Mouse (Mus musculus) midbrain, embryonic 15.5 days (tissue): ENCODE data around the gene Gng2. TPM values are rescaled to one million over a fixed set of nuclear protein-coding genes. Genes with fewer than 3 reads are reported as not detected.

Source experiments
- ATAC-seq: fragments of 200-750 bp; cut with Nextera tagmentation; replicated peaks from 2 replicates; pipeline ENCODE4 v1.8.0; 2017; ENCODE audit warnings: moderate TSS enrichment
- H3K27ac ChIP-seq: fragments of 300-500 bp; sonication (generic); 2 replicates; pipeline ENCODE4 v1.5.1; 2015; ENCODE audit warnings: mild to moderate bottlenecking, inconsistent platforms
- H3K27me3 ChIP-seq: fragments of 300-500 bp; sonication (generic); replicated peaks from 2 replicates; pipeline ENCODE4 v1.6.1; 2015; ENCODE audit warnings: inconsistent platforms
- H3K36me3 ChIP-seq: fragments of 300-500 bp; sonication (generic); replicated peaks from 2 replicates; pipeline ENCODE4 v1.6.1; 2015; ENCODE audit warnings: inconsistent platforms
- H3K4me1 ChIP-seq: fragments of 300-500 bp; sonication (generic); 2 replicates; pipeline ENCODE4 v1.6.1; 2015; ENCODE audit warnings: inconsistent platforms
- H3K4me2 ChIP-seq: fragments of 300-500 bp; sonication (generic); 2 replicates; pipeline ENCODE4 v1.6.1; 2015; ENCODE audit warnings: inconsistent platforms, mild to moderate bottlenecking, moderate library complexity
- H3K4me3 ChIP-seq: fragments of 300-500 bp; sonication (generic); 2 replicates; pipeline ENCODE4 v1.5.1; 2015; ENCODE audit warnings: mild to moderate bottlenecking, inconsistent platforms
- H3K9ac ChIP-seq: fragments of 300-500 bp; sonication (generic); 2 replicates; pipeline ENCODE4 v1.6.1; 2015; ENCODE audit warnings: mild to moderate bottlenecking, inconsistent platforms
- H3K9me3 ChIP-seq: fragments of 300-500 bp; sonication (generic); 2 replicates; pipeline ENCODE4 v1.6.1; 2016; ENCODE audit warnings: inconsistent platforms
- WGBS: fragments of 180-500 bp; shearing (Covaris S2); methylation state at CpG from one replicate; pipeline ENCODE4 v1.1.7; 2015; ENCODE audit warnings: mixed read lengths; 5-methylcytosine and 5-hydroxymethylcytosine counted together
- polyA plus RNA-seq: library from polyadenylated mRNA; unstranded; fragments of >200 nt; fragmentation: Nextera tagmentation; extraction: Ambion mirVana; gene quantifications from 2 replicates; pipeline ENCODE4 v1.2.1, GENCODE M21; 2015

The Gng2 gene
- polyA plus RNA-seq, 1 experiment from 2014 or later: 467 TPM

- Histone ChIP-seq H3K36me3 (peaks cover 11% of the 10 kb centered on the region; the same call in 1 of the 2 replicates), H3K9me3 (no peaks in the 10 kb centered on the region), H3K27ac (no peak overlapping the region), H3K4me3 (no peak overlapping the region), H3K27me3 (no peaks in the 10 kb centered on the region), H3K4me2 (no peak overlapping the region), H3K4me1 (peaks cover 3% of the 10 kb centered on the region; the same call in 1 of the 2 replicates), H3K9ac (no peak overlapping the region)
- no peak for ATAC-seq
- WGBS: 83% methylated on average over 7 of the region's 7 CpGs
Observed at GRCm38 (mm10) chr14:19955077-19955476, 22.4 kb downstream of the Gng2 start.

- Histone ChIP-seq H3K4me2 (no peak overlapping the region), H3K4me1 (peaks cover 3% of the 10 kb centered on the region; the same call in 1 of the 2 replicates), H3K27ac (no peak overlapping the region), H3K4me3 (no peak overlapping the region), H3K36me3 (0 out of 2 replicates have a peak, but pooled peaks cover 6% of the 10 kb centered on the region), H3K9me3 (no peaks in the 10 kb centered on the region), H3K9ac (no peak overlapping the region), H3K27me3 (no peaks in the 10 kb centered on the region)
- WGBS: 88% methylated on average over 4 of the region's 4 CpGs
- no peak for ATAC-seq
Observed at GRCm38 (mm10) chr14:19950812-19951211, 26.6 kb downstream of the Gng2 start.

GRCm38 (mm10) chr14:19949475-19949874 lies 28.0 kb downstream of the Gng2 start:
- ATAC-seq: no peak
- no peak overlapping the region for H3K9ac ChIP-seq
- no peak overlapping the region for H3K4me3 ChIP-seq
- no peaks in the 10 kb centered on the region for H3K36me3 ChIP-seq
- 93% methylated on average over 2 of the region's 2 CpGs for WGBS
- H3K27me3 ChIP-seq: no peaks in the 10 kb centered on the region
- H3K4me2 ChIP-seq: no peak overlapping the region
- no peaks in the 10 kb centered on the region for H3K9me3 ChIP-seq
- peaks cover 11% of the 10 kb centered on the region; the same call in 1 of the 2 replicates for H3K4me1 ChIP-seq
- H3K27ac ChIP-seq: no peak overlapping the region

GRCm38 (mm10) chr14:19946221-19946620 lies 31.2 kb downstream of the Gng2 start:
- peaks cover 29% of the 10 kb centered on the region for H3K4me1 ChIP-seq
- no peak overlapping the region for H3K4me2 ChIP-seq
- no peaks in the 10 kb centered on the region for H3K27me3 ChIP-seq
- ATAC-seq: no peak
- H3K9ac ChIP-seq: no peak overlapping the region
- H3K9me3 ChIP-seq: no peaks in the 10 kb centered on the region
- no peak overlapping the region for H3K27ac ChIP-seq
- H3K36me3 ChIP-seq: no peaks in the 10 kb centered on the region
- no peak overlapping the region for H3K4me3 ChIP-seq
- WGBS: 80% methylated on average over 7 of the region's 7 CpGs

- H3K27ac ChIP-seq: peak overlapping the region; percentile 51; the same call in 1 of the 2 replicates
Observed at GRCm38 (mm10) chr14:19942732-19943131, 34.7 kb downstream of the Gng2 start.

GRCm38 (mm10) chr14:19942329-19942728 lies 35.1 kb downstream of the Gng2 start:
- peak; percentile 29; the same call in 1 of the 2 replicates for ATAC-seq
- H3K27me3 ChIP-seq: no peaks in the 10 kb centered on the region
- no peaks in the 10 kb centered on the region for H3K36me3 ChIP-seq
- H3K27ac ChIP-seq: peak overlapping the region; percentile 51
- H3K9ac ChIP-seq: no peak overlapping the region
- no peaks in the 10 kb centered on the region for H3K9me3 ChIP-seq
- peaks cover 39% of the 10 kb centered on the region for H3K4me1 ChIP-seq
- no peak overlapping the region for H3K4me3 ChIP-seq
- WGBS: 15% methylated on average over 4 of the region's 4 CpGs
- H3K4me2 ChIP-seq: no peak overlapping the region

More at GRCm38 (mm10) chr14:19942732-19943131, 34.7 kb downstream of the Gng2 start:
- Histone ChIP-seq H3K9ac (no peak overlapping the region), H3K36me3 (no peaks in the 10 kb centered on the region), H3K9me3 (no peaks in the 10 kb centered on the region), H3K27me3 (no peaks in the 10 kb centered on the region), H3K4me1 (peaks cover 39% of the 10 kb centered on the region), H3K4me2 (no peak overlapping the region), H3K4me3 (no peak overlapping the region)
- no peak for ATAC-seq
- 20% methylated on average over 3 of the region's 3 CpGs for WGBS

- 100% methylated on average over 1 of the region's 1 CpGs for WGBS
- Histone ChIP-seq H3K36me3 (no peaks in the 10 kb centered on the region), H3K27ac (no peak overlapping the region), H3K4me3 (no peak overlapping the region), H3K4me1 (peaks cover 37% of the 10 kb centered on the region), H3K9ac (no peak overlapping the region), H3K27me3 (no peaks in the 10 kb centered on the region), H3K4me2 (no peak overlapping the region), H3K9me3 (no peaks in the 10 kb centered on the region)
- ATAC-seq: 0 out of 2 replicates have a peak, but pooled peaks have one; percentile 16
Observed at GRCm38 (mm10) chr14:19940066-19940465, 37.4 kb downstream of the Gng2 start.

- Histone ChIP-seq H3K4me2 (no peak overlapping the region), H3K4me1 (peaks cover 33% of the 10 kb centered on the region), H3K9me3 (no peaks in the 10 kb centered on the region), H3K27me3 (no peaks in the 10 kb centered on the region), H3K9ac (no peak overlapping the region), H3K27ac (no peak overlapping the region), H3K36me3 (no peaks in the 10 kb centered on the region), H3K4me3 (no peak overlapping the region)
- 82% methylated on average over 5 of the region's 5 CpGs for whole genome bisulfite sequencing
- no peak for ATAC-seq
Observed at GRCm38 (mm10) chr14:19938545-19938944, 38.9 kb downstream of the Gng2 start.

- H3K9ac ChIP-seq: no peak overlapping the region
- H3K4me2 ChIP-seq: no peak overlapping the region
- no peak for ATAC-seq
- H3K27ac ChIP-seq: no peak overlapping the region
- H3K4me1 ChIP-seq: peaks cover 15% of the 10 kb centered on the region
- WGBS: 96% methylated on average over 3 of the region's 3 CpGs
- H3K4me3 ChIP-seq: no peak overlapping the region
- no peaks in the 10 kb centered on the region for H3K36me3 ChIP-seq
- no peaks in the 10 kb centered on the region for H3K9me3 ChIP-seq
- H3K27me3 ChIP-seq: no peaks in the 10 kb centered on the region
Observed at GRCm38 (mm10) chr14:19935084-19935483, 42.3 kb downstream of the Gng2 start.

GRCm38 (mm10) chr14:19933314-19933713 lies 44.1 kb downstream of the Gng2 start:
- Histone ChIP-seq H3K9ac (no peak overlapping the region), H3K36me3 (no peaks in the 10 kb centered on the region), H3K4me3 (no peak overlapping the region), H3K4me2 (no peak overlapping the region), H3K27me3 (no peaks in the 10 kb centered on the region), H3K4me1 (peaks cover 12% of the 10 kb centered on the region), H3K9me3 (no peaks in the 10 kb centered on the region), H3K27ac (no peak overlapping the region)
- 62% methylated on average over 6 of the region's 6 CpGs for WGBS
- no peak for ATAC-seq

GRCm38 (mm10) chr14:19927879-19928278 lies 49.5 kb downstream of the Gng2 start:
- H3K4me1 ChIP-seq: peaks cover 25% of the 10 kb centered on the region
- H3K4me2 ChIP-seq: no peak overlapping the region
- no peak overlapping the region for H3K4me3 ChIP-seq
- no peaks in the 10 kb centered on the region for H3K9me3 ChIP-seq
- no peak for ATAC-seq
- H3K36me3 ChIP-seq: no peaks in the 10 kb centered on the region
- no peak overlapping the region for H3K9ac ChIP-seq
- 17% methylated on average over 6 of the region's 6 CpGs for WGBS
- H3K27ac ChIP-seq: no peak overlapping the region
- H3K27me3 ChIP-seq: no peaks in the 10 kb centered on the region

- no peak overlapping the region for H3K4me3 ChIP-seq
- no peak overlapping the region for H3K9ac ChIP-seq
- H3K4me1 ChIP-seq: peaks cover 25% of the 10 kb centered on the region
- H3K9me3 ChIP-seq: no peaks in the 10 kb centered on the region
- H3K36me3 ChIP-seq: no peaks in the 10 kb centered on the region
- no peak overlapping the region for H3K27ac ChIP-seq
- no peak overlapping the region for H3K4me2 ChIP-seq
- H3K27me3 ChIP-seq: no peaks in the 10 kb centered on the region
- WGBS: 66% methylated on average over 2 of the region's 2 CpGs
- no peak for ATAC-seq
Observed at GRCm38 (mm10) chr14:19927156-19927555, 50.3 kb downstream of the Gng2 start.

- Histone ChIP-seq H3K27ac (no peak overlapping the region), H3K4me1 (peaks cover 25% of the 10 kb centered on the region), H3K4me2 (no peak overlapping the region), H3K9me3 (no peaks in the 10 kb centered on the region), H3K36me3 (no peaks in the 10 kb centered on the region), H3K9ac (no peak overlapping the region), H3K4me3 (no peak overlapping the region), H3K27me3 (no peaks in the 10 kb centered on the region)
- ATAC-seq: no peak
- 77% methylated on average over 8 of the region's 8 CpGs for WGBS
Observed at GRCm38 (mm10) chr14:19926312-19926711, 51.1 kb downstream of the Gng2 start.
